Mouse (Mus musculus): ENCODE data around the gene Gm9507.

DNA sequence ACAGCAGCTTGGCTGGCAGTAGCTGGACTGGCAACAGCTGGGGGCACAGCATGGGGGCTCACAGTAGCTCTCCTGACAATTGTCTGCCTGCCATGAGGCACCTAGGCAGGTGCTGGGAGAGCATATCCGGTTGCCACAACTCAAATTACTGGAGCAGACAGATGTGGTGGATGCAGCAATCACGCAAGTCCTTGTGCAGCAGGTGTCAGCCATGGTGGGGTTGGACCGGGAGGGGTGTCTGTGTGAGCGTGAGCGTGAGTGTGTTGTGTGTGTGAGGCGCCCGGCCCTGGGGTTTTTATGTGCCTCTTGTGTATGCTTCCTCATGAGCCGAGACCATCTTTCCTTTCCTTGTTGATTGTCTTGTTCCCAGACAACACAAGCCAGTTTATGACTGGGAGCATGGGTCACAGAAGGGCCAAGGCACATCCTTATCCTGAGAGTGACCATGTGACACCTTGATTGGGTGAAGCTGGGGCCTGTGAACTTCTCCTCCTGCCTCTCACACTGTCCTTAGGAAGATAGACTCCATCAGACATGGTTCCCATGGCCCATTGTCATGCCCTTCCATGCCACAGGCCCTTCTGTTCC lies 12.6 kb downstream of the Gm9507 start, which contains the start of gene Gm19668:
- TF ChIP-seq POLR2A (IDR thresholded peaks at IDR 0.05; ENCODE audit: insufficient read depth, low read depth, low read length), result no peak
- no peak for TF ChIP-seq CTCF (IDR thresholded peaks at IDR 0.05; ENCODE audit: insufficient read depth, low read depth, low read length)
